Mouse (Mus musculus): ENCODE results near the gene Nle1. TPM values are rescaled to one million over a fixed set of nuclear protein-coding genes. Genes with fewer than 3 reads are reported as not detected.
A peak's percentile ranks its signal among the peaks of the same experiment; 100 is the strongest.

Gene Nle1
- polyA plus RNA-seq, 1 experiment from 2014 or later, result 39.9 TPM

- Histone ChIP-seq H3K4me2 (no peak overlapping the region), H3K9ac (replicated peaks) (no peak overlapping the region), H3K27ac (no peak overlapping the region), H3K4me3 (replicated peaks) (no peak overlapping the region), H3K36me3 (no peaks in the 10 kb centered on the region), H3K27me3 (no peaks in the 10 kb centered on the region), H3K9me3 (no peaks in the 10 kb centered on the region), H3K4me1 (replicated peaks) (0 out of 2 replicates have a peak, but pooled peaks cover 8% of the 10 kb centered on the region)
- 73% methylated on average over 5 of the region's 5 CpGs for WGBS
- ATAC-seq (ENCODE audit: insufficient number of reproducible peaks, insufficient read depth, low FRiP score, low TSS enrichment, low read depth), result no peak
Measured at GRCm38 (mm10) chr11:82867956-82868355, 40.3 kb downstream of the Nle1 start.

GRCm38 (mm10) chr11:82866850-82867564 is 41.2 kb downstream of the Nle1 start:
- Histone ChIP-seq H3K27ac (no peak overlapping the region), H3K27me3 (no peaks in the 10 kb centered on the region), H3K9me3 (no peaks in the 10 kb centered on the region), H3K9ac (replicated peaks) (no peak overlapping the region), H3K4me1 (replicated peaks) (peaks cover 10% of the 10 kb centered on the region; the same call in 1 of the 2 replicates), H3K4me3 (replicated peaks) (no peak overlapping the region), H3K36me3 (no peaks in the 10 kb centered on the region), H3K4me2 (no peak overlapping the region)
- ATAC-seq (ENCODE audit: insufficient number of reproducible peaks, insufficient read depth, low FRiP score, low TSS enrichment, low read depth), result no peak
- 35% methylated on average over 7 of the region's 7 CpGs for WGBS

- no peaks in the 10 kb centered on the region for H3K36me3 ChIP-seq
- no peak overlapping the region for H3K4me2 ChIP-seq
- H3K4me1 ChIP-seq (replicated peaks), result peaks cover 14% of the 10 kb centered on the region; the same call in 1 of the 2 replicates
- no peak overlapping the region for H3K9ac ChIP-seq (replicated peaks)
- no peak overlapping the region for H3K4me3 ChIP-seq (replicated peaks)
- WGBS, result 81% methylated on average over 10 of the region's 10 CpGs
- H3K27ac ChIP-seq, result no peak overlapping the region
- no peaks in the 10 kb centered on the region for H3K27me3 ChIP-seq
- ATAC-seq (ENCODE audit: insufficient number of reproducible peaks, insufficient read depth, low FRiP score, low TSS enrichment, low read depth), result no peak
- no peaks in the 10 kb centered on the region for H3K9me3 ChIP-seq
Measured at GRCm38 (mm10) chr11:82865957-82866356, 42.3 kb downstream of the Nle1 start.

- H3K27ac ChIP-seq, result no peak overlapping the region
- no peak overlapping the region for H3K4me3 ChIP-seq (replicated peaks)
- 67% methylated on average over 4 of the region's 4 CpGs for WGBS
- peaks cover 6% of the 10 kb centered on the region; the same call in 1 of the 2 replicates for H3K4me1 ChIP-seq (replicated peaks)
- H3K36me3 ChIP-seq, result no peaks in the 10 kb centered on the region
- no peak for ATAC-seq (ENCODE audit: insufficient number of reproducible peaks, insufficient read depth, low FRiP score, low TSS enrichment, low read depth)
- no peaks in the 10 kb centered on the region for H3K9me3 ChIP-seq
- H3K9ac ChIP-seq (replicated peaks), result no peak overlapping the region
- no peak overlapping the region for H3K4me2 ChIP-seq
- no peaks in the 10 kb centered on the region for H3K27me3 ChIP-seq
Measured at GRCm38 (mm10) chr11:82863488-82863931, 44.7 kb downstream of the Nle1 start.

- WGBS, result 68% methylated on average over 2 of the region's 2 CpGs
- no peak overlapping the region for H3K9ac ChIP-seq (replicated peaks)
- peaks cover 6% of the 10 kb centered on the region; the same call in 1 of the 2 replicates for H3K4me1 ChIP-seq (replicated peaks)
- H3K9me3 ChIP-seq, result no peaks in the 10 kb centered on the region
- no peak overlapping the region for H3K27ac ChIP-seq
- no peak for ATAC-seq (ENCODE audit: insufficient number of reproducible peaks, insufficient read depth, low FRiP score, low TSS enrichment, low read depth)
- H3K36me3 ChIP-seq, result no peaks in the 10 kb centered on the region
- no peak overlapping the region for H3K4me2 ChIP-seq
- no peak overlapping the region for H3K4me3 ChIP-seq (replicated peaks)
- no peaks in the 10 kb centered on the region for H3K27me3 ChIP-seq
Measured at GRCm38 (mm10) chr11:82863059-82863458, 45.2 kb downstream of the Nle1 start.

- Histone ChIP-seq H3K27me3 (no peaks in the 10 kb centered on the region), H3K9me3 (no peaks in the 10 kb centered on the region), H3K36me3 (no peaks in the 10 kb centered on the region), H3K27ac (no peak overlapping the region), H3K4me1 (replicated peaks) (peaks cover 6% of the 10 kb centered on the region; the same call in 1 of the 2 replicates), H3K9ac (replicated peaks) (no peak overlapping the region), H3K4me3 (replicated peaks) (no peak overlapping the region), H3K4me2 (no peak overlapping the region)
- WGBS, result 78% methylated on average over 9 of the region's 9 CpGs
- no peak for ATAC-seq (ENCODE audit: insufficient number of reproducible peaks, insufficient read depth, low FRiP score, low TSS enrichment, low read depth)
Measured at GRCm38 (mm10) chr11:82862638-82863037, 45.6 kb downstream of the Nle1 start.

GRCm38 (mm10) chr11:82861558-82861957 is 46.7 kb downstream of the Nle1 start:
- Histone ChIP-seq H3K4me3 (replicated peaks) (no peak overlapping the region), H3K9me3 (no peaks in the 10 kb centered on the region), H3K36me3 (peaks cover 4% of the 10 kb centered on the region; the same call in 1 of the 2 replicates), H3K27ac (no peak overlapping the region), H3K27me3 (no peaks in the 10 kb centered on the region), H3K4me1 (replicated peaks) (peaks cover 6% of the 10 kb centered on the region; the same call in 1 of the 2 replicates), H3K4me2 (no peak overlapping the region), H3K9ac (replicated peaks) (no peak overlapping the region)
- 76% methylated on average over 8 of the region's 8 CpGs for WGBS
- ATAC-seq (ENCODE audit: insufficient number of reproducible peaks, insufficient read depth, low FRiP score, low TSS enrichment, low read depth), result no peak

- 85% methylated on average over 6 of the region's 6 CpGs for WGBS
- Histone ChIP-seq H3K27ac (no peak overlapping the region), H3K36me3 (peaks cover 4% of the 10 kb centered on the region; the same call in 1 of the 2 replicates), H3K4me3 (replicated peaks) (no peak overlapping the region), H3K4me1 (replicated peaks) (peaks cover 9% of the 10 kb centered on the region; the same call in 1 of the 2 replicates), H3K9me3 (no peaks in the 10 kb centered on the region), H3K27me3 (no peaks in the 10 kb centered on the region), H3K4me2 (no peak overlapping the region), H3K9ac (replicated peaks) (no peak overlapping the region)
- no peak for ATAC-seq (ENCODE audit: insufficient number of reproducible peaks, insufficient read depth, low FRiP score, low TSS enrichment, low read depth)
Measured at GRCm38 (mm10) chr11:82860759-82861158, 47.5 kb downstream of the Nle1 start.

- WGBS, result 83% methylated on average over 13 of the region's 13 CpGs
- H3K27me3 ChIP-seq, result no peaks in the 10 kb centered on the region
- ATAC-seq (ENCODE audit: insufficient number of reproducible peaks, insufficient read depth, low FRiP score, low TSS enrichment, low read depth), result no peak
Measured at GRCm38 (mm10) chr11:82857307-82857848, 50.8 kb downstream of the Nle1 start.

GRCm38 (mm10) chr11:82856032-82856431 is 52.2 kb downstream of the Nle1 start:
- Histone ChIP-seq H3K9ac (replicated peaks) (no peak overlapping the region), H3K27ac (0 out of 2 replicates have a peak overlapping the region, but pooled peaks have one; percentile 12), H3K4me2 (no peak overlapping the region), H3K27me3 (no peaks in the 10 kb centered on the region), H3K4me1 (replicated peaks) (0 out of 2 replicates have a peak, but pooled peaks cover 3% of the 10 kb centered on the region), H3K4me3 (replicated peaks) (no peak overlapping the region), H3K36me3 (peaks cover 4% of the 10 kb centered on the region; the same call in 1 of the 2 replicates), H3K9me3 (no peaks in the 10 kb centered on the region)
- no peak for ATAC-seq (ENCODE audit: insufficient number of reproducible peaks, insufficient read depth, low FRiP score, low TSS enrichment, low read depth)
- WGBS, result 82% methylated on average over 10 of the region's 10 CpGs

More at GRCm38 (mm10) chr11:82857307-82857848, 50.8 kb downstream of the Nle1 start:
- no peak overlapping the region for H3K4me2 ChIP-seq
- H3K4me3 ChIP-seq (replicated peaks), result no peak overlapping the region
- H3K9me3 ChIP-seq, result no peaks in the 10 kb centered on the region
- no peak overlapping the region for H3K9ac ChIP-seq (replicated peaks)
- H3K4me1 ChIP-seq (replicated peaks), result peaks cover 9% of the 10 kb centered on the region; the same call in 1 of the 2 replicates
- H3K27ac ChIP-seq, result 0 out of 2 replicates have a peak overlapping the region, but pooled peaks have one; percentile 12
- H3K36me3 ChIP-seq, result peaks cover 4% of the 10 kb centered on the region; the same call in 1 of the 2 replicates

GRCm38 (mm10) chr11:82855327-82855973 is 52.8 kb downstream of the Nle1 start:
- peaks cover 5% of the 10 kb centered on the region for H3K4me1 ChIP-seq (replicated peaks)
- H3K27ac ChIP-seq, result no peak overlapping the region
- H3K9me3 ChIP-seq, result no peaks in the 10 kb centered on the region
- H3K27me3 ChIP-seq, result no peaks in the 10 kb centered on the region
- H3K36me3 ChIP-seq, result peaks cover 4% of the 10 kb centered on the region; the same call in 1 of the 2 replicates
- no peak overlapping the region for H3K4me3 ChIP-seq (replicated peaks)
- no peak overlapping the region for H3K9ac ChIP-seq (replicated peaks)
- WGBS, result 88% methylated on average over 9 of the region's 9 CpGs
- ATAC-seq (ENCODE audit: insufficient number of reproducible peaks, insufficient read depth, low FRiP score, low TSS enrichment, low read depth), result no peak
- no peak overlapping the region for H3K4me2 ChIP-seq

Data from limb, embryonic 12.5 days (tissue).